Mouse (Mus musculus) embryo, embryonic 9.5 days (tissue): ENCODE measurements around the gene Mtmr6.
"Not testable (repeated sequence)": the region's sequence is repeated elsewhere in the genome, so short reads cannot be mapped to it uniquely, and the experiment has no call there.

Source experiments
- DNase-seq: peaks from one replicate; pipeline ENCODE4 v3.0.0-alpha.2; 2017; ENCODE audit errors: extremely low spot score

Gene Mtmr6

GRCm38 (mm10) chr14:60295531-60295930, 30.5 kb downstream of the Mtmr6 start:
- no peak for DNase-seq

- no peak for DNase-seq
Measured at GRCm38 (mm10) chr14:60300224-60300991, 35.4 kb downstream of the Mtmr6 start.

GRCm38 (mm10) chr14:60301024-60301423, 36.0 kb downstream of the Mtmr6 start:
- DNase-seq, result no peak

- no peak for DNase-seq
Measured at GRCm38 (mm10) chr14:60302441-60302840, 37.4 kb downstream of the Mtmr6 start.

GRCm38 (mm10) chr14:60304441-60305220, 39.6 kb downstream of the Mtmr6 start:
- DNase-seq, result no peak

- no peak for DNase-seq
Measured at GRCm38 (mm10) chr14:60308113-60308512, 43.1 kb downstream of the Mtmr6 start.

GRCm38 (mm10) chr14:60310691-60311090, 45.7 kb downstream of the Mtmr6 start:
- no peak for DNase-seq

- no peak for DNase-seq
Measured at GRCm38 (mm10) chr14:60319231-60319630, 54.2 kb downstream of the Mtmr6 start.

GRCm38 (mm10) chr14:60320813-60321212, 55.8 kb downstream of the Mtmr6 start:
- DNase-seq, result no peak

GRCm38 (mm10) chr14:60340001-60340400, 75.0 kb downstream of the Mtmr6 start:
- not testable (repeated sequence) for DNase-seq

- DNase-seq, result no peak
Measured at GRCm38 (mm10) chr14:60340570-60340969, 75.5 kb downstream of the Mtmr6 start.

- no peak for DNase-seq
Measured at GRCm38 (mm10) chr14:60345326-60345876, 80.4 kb downstream of the Mtmr6 start.
